Mouse (Mus musculus): ENCODE measurements around the gene Pate2. TPM values are rescaled to one million over a fixed set of nuclear protein-coding genes. Genes with fewer than 3 reads are reported as not detected.
A peak's percentile ranks its signal among the peaks of the same experiment; 100 is the strongest.

Pate2 gene
- total RNA-seq, 2 experiments from 2014 or later, result 0.74 to 1.6 TPM

- DNase-seq (ENCODE audit: low spot score in 2 of 2), result peak in 1 of 2 experiments; percentile 7
Observed at GRCm38 (mm10) chr9:35707265-35707664, 137.2 kb downstream of the Pate2 start.

Other genes with a start within 250 kb of the Pate2 start
- 10 to 100 TPM in 1 of 2 experiments, 1 to 10 TPM in 1; 8.5 to 10.4 TPM for gene Cdon, start 149.2 kb upstream of the Pate2 start, total RNA-seq (2021)
- not detected for gene Gm1113, start 52.0 kb upstream of the Pate2 start, total RNA-seq (2021)
- 10 to 100 TPM; 13.8 to 14.7 TPM for gene Ddx25, start 11.8 kb upstream of the Pate2 start, total RNA-seq (2021)
- 10 to 100 TPM; 12.7 to 13.7 TPM for gene Pus3, start 11.7 kb upstream of the Pate2 start, total RNA-seq (2021)
- gene Hyls1, start 114 bp downstream of the Pate2 start, total RNA-seq (2021), result 10 to 100 TPM in 1 of 2 experiments, 1 to 10 TPM in 1; 9.2 to 10.6 TPM
- not detected for gene Pate4, start 41.7 kb downstream of the Pate2 start, total RNA-seq (2021)
- not detected for gene Pate3, start 77.9 kb downstream of the Pate2 start, total RNA-seq (2021)
- gene Pate1, start 117.1 kb downstream of the Pate2 start, total RNA-seq (2021), result not detected
- gene Gm17677, start 170.8 kb downstream of the Pate2 start, total RNA-seq (2021), result not detected
- not detected for gene Gm17727, start 207.8 kb downstream of the Pate2 start, total RNA-seq (2021)
- gene Gm27235, start 219.8 kb downstream of the Pate2 start, total RNA-seq (2021), result not detected
- not detected for gene D730048I06Rik, start 219.8 kb downstream of the Pate2 start, total RNA-seq (2021)